Mouse (Mus musculus) kidney, postnatal 25 days (tissue): ENCODE measurements around the gene Sqstm1.

ENCODE experiments used
- DNase-seq, 2 experiments: peaks; one replicate each; pipeline ENCODE4 v3.0.0; 2021; ENCODE audit warnings: mixed read lengths in 2 of 2

Gene Sqstm1

DNA sequence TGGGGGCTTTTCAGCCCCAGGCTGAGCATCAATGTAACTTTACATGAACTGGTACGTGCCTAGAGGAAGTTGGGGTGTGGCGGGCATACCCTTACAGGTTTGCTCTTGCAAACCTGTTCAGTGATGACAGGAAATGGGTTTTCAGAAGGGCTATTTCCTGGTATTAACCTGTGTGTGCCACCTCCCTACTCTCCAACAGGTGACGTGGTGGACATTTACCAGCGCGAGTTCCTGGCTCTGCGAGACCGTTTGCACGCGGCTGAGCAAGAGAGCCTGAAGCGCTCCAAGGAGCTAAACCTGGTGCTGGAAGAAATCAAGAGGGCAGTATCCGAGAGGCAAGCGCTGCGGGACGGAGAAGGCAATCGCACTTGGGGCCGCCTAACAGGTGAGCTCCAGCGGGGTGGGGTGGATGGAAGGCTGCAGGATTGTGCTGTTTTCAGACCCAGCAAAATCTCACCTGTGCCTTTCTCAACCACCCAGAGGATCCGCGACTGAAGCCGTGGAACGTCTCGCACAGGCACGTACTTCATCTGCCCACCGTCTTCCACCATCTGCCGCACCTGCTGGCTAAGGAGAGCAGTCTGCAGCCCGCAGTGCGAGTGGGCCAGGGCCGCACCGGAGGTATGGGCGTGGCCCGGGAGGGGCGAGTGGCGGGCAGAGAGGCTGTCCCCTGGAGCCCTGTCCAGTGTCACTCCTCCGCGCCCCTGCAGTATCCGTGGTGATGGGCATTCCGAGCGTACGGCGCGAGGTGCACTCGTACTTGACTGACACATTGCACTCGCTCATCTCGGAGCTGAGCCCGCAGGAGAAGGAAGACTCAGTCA, 20.1 kb upstream of the Sqstm1 start:
- DNase-seq = no peak

DNA sequence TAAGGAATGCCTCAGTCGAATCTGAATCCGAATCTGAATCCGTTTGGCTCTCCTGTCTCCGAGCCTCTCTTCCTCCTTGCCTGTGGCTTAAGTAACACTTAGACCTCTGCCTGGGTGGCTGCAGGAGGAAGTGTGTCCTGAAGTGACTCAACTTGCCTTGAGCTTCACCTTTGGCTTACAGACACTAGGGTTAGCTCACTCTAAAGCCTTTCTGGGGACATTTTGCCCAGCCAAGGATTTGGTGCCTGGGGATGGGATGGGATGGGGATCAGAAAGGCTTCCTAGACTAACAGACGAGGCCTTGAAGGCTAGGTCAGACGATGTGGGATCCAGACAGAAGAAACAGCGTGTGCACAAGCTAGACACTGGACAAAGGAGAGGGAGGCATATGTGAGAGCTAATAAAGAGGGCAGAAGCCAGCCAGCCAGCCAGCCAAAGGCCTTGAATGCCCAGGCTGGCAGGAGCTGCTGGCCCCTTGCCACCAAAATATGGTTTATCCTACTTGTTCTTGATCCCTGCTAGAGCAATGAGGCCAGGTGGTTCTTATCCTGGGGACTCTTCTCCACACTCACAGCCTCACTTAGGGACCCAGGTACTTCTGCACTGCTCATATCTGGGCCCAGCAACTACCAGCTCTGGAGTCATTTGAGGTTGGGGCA, 18.8 kb upstream of the Sqstm1 start:
- peak in 1 of 2 experiments; percentile 54 for DNase-seq

DNA sequence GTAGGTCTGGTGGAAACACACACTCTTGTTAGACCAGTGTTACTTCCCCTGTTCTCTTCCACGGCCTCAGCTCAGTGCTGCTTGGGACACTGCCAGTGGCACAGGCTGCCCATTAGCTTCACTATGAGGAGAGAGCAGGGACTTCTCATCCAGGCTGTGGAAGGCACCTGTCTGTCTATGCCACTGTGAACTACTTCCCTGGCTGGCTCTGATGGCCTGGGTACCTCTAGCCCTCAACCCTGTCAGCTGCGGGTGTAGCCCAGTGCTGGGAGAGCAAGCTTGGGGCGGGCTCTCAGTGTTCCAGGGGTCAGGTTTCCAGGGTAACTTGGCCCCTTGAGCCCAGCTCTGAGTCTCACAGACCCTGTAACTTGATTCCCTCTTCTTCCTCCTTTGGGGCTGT, 18.1 kb upstream of the Sqstm1 start:
- peak; percentile 34 to 65 for DNase-seq

DNA sequence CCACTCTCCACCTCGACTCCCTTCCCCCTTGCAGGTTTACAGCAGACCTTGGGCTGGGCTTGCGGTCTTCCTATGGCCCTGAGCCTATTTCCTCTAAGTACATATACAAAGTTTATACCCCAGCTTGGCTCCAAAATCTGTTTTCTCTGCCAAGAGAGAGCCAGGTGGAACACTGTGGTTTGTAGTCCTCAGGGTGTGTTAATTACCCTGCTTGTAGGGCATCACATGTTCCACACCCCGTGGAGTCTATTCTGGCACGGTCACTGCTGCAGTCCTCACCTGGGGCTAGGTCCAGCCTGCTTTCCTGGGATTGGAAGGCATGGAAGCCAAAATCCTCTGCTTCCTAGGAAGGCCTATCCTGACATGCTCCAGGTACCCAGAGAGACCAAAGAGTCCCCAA, 17.1 kb upstream of the Sqstm1 start:
- peak; percentile 29 to 73 for DNase-seq

GRCm38 (mm10) chr11:50227226-50227625, 16.6 kb upstream of the Sqstm1 start:
- peak; percentile 41 to 52 for DNase-seq

- DNase-seq = peak in 1 of 2 experiments; percentile 52
Measured at GRCm38 (mm10) chr11:50226406-50226805, 15.8 kb upstream of the Sqstm1 start.

GRCm38 (mm10) chr11:50225611-50226378, 15.2 kb upstream of the Sqstm1 start:
- peak; percentile 64 to 85 for DNase-seq

GRCm38 (mm10) chr11:50224671-50225530, 14.3 kb upstream of the Sqstm1 start:
- peak; percentile 92 to 95 for DNase-seq

- DNase-seq = no peak
Measured at GRCm38 (mm10) chr11:50223783-50224662, 13.4 kb upstream of the Sqstm1 start.

GRCm38 (mm10) chr11:50222559-50223276, 12.1 kb upstream of the Sqstm1 start:
- peak; percentile 68 to 76 for DNase-seq

DNA sequence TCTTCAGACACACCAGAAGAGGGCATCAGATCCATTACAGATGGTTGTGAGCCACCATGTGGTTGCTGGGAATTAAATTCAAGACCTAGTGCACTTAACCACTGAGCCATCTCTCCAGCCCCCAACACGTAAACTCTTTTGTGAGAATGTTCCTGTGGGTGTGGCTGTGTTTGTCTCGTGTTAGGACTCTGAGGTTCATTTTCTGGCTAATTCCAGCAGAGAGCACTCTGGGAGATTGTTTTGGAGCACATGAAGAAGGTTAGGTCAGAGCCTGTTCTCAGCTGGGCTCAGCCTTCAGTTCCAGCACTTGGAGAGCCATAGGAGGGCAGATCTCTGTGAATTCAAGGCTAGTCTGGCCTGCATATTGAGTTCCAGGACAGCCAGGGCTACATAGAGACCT, 9.2 kb upstream of the Sqstm1 start:
- no peak for DNase-seq

DNA sequence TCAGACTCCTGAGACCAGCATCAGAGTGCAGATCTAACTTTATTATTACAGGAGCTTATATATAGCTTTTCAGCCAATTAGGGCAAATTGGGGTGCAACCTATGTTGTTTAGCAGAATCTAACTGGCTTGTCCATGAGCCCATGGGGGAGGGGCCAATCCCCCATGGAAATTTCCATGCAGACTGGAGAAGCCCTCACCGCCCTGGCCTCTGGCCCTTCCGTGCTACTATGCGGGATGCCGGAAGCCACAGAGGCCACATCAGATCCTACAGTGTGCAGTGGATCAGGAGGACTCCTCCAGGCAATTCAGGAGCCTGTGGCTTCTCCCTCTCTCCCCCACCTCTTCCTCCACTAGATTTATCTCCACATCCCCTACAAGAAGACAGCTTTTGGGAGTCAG, 7.2 kb upstream of the Sqstm1 start:
- peak; percentile 72 to 81 for DNase-seq

DNA sequence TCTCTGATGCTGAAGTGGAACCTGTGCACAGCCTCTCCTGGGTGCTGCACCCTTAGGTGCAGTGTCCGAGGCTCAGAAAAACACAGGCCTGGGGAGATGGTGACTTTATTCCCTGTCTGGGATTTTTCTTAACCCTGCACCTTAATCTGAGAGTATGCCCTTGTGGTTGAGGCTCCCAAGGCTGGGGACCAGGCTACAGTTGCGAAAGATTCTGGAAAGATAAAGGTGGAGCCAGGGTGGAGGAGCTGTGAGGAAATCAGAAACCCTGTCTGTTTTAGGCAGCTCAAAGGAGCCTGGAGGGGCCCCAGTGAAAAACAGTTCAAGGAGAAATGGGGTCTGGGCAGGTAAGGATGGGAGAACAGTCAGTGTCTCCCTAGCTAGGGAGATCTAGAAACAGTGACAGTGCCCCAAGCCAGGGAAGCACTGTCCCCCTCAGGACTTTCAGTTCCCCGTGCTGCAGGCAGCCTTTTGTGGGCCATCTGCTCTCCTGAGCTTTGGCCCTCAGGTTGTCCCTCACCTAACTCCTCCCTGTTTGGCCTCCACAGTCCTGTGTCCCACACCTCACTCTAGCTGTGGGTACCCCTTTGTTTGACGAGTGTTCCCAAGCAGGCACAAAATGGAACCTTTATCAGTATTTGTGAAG, 6.2 kb upstream of the Sqstm1 start:
- no peak for DNase-seq

DNA sequence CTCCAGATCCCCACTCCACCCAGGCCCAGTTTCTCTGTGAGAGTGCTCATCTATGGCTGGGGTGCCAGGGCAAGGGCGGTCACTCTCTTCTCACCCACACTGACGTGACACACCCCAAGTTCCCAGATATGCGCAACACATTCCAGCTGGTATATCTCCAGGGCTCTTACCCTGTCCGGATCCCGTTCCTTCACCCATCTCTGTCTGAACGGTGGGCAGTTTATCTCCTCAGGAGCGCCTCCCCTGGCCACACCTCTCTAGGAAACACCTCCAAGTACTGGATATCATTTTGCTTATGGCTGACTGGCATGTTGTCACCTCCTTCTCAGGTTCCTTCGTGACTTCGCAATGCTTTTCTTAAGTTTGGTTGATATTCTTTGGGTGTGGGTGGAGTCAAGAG, 5.0 kb upstream of the Sqstm1 start:
- no peak for DNase-seq

DNA sequence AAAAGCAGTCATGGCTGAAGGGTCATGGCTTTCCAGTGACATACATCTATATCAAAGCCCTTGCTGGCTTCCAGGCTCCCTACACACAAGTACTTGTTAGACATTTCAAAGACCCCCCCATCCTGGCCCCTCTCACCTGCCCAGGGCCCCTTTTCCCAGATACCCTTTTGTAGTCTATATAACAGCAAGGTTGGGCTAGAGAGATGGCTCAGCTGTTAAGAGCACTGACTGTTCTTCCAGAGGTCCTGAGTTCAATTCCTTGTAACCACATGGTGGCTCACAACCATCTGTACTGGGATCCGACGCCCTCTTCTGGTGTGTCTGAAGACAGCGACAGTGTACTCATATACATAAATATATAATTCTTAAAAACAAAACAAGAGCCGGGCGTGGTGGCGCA, 4.0 kb upstream of the Sqstm1 start:
- no peak for DNase-seq

DNA sequence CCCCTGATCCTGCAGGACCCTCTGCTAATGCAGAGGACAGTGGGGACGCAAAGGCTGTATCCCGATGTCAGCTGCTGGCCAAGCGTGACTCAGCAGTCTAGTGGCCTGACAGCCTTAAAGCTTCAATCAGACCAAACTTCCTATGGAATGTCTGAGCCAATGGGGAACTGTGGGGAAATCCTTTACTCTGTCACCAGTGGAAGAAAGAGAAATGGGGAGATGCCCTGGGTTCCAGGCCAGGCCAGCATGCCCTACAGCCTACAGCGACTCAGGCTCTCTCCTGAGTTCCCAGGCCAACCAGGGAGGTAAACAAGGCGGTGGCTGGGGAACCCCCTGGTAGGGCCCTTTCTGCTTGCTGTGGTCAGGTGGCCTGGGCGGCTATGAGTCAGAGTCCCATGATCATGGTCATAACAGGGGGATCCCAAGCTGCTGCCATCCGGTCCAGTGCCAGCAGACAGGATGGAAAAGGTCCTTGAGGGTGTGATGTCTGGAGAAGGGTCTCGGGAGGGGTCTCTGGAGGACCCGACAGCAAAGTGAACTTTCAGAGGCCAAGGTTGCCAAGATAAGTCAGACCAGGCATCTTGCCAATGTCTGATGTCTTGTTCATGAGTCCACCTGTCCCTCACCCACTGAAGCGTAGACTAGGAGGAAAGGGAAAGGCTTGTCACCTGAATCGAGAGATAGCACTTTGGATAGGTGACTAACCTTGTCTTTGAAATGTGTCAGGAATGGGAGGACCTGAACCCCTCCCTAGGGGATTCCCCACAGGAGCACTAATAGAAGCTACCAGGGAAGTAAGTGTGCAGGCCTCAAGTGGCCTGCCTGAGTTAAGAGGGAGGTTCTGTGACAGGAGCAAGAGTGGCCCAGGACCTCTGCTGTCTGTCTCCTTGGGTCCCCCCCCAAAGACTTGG, 2.5 kb upstream of the Sqstm1 start:
- DNase-seq = peak; percentile 92 to 97

- no peak for DNase-seq
Measured at GRCm38 (mm10) chr11:50212060-50212739, 1.6 kb upstream of the Sqstm1 start.

DNA sequence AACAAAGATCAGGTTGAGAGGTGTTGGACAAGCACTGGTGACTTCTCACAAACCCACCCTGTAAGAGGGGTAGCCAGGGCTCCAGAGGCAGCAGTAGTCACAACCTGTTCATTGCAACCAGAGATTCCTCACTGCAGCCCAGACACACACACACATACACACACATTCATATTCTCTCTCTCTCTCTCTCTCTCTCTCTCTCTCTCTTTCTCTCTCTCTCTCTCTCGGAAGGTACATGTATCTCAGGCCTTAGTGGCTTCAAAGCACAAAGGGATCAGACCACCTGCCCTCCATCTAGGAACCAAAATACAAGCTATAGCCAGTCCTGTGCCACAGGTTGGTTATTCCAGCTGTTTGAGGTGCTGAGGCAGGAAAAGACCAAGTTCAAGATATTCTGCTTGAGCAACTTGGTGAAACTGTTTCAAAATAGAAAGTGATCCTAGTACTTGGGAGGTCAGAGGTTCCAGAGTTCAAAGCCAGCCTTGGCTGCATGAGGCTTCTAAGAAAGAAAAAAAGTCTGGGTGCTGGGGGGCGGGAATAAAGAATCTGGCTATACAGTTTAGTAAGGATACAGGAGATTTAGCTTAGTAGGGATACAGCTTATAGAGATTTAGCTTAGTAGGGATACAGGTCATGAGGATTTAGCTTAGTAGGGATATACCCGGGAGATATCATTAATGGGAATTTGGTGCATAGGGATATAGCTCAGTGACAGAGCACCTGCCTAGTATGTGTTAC, 864 bp upstream of the Sqstm1 start:
- no peak for DNase-seq
